Mouse (Mus musculus) cortical plate, adult 2 months (tissue): ENCODE measurements at regions not wholly inside any gene's neighbourhood (a gene's known extent, or its start where the extent isn't known, plus 50 kb on each side); places are given as distances from the start of the nearest gene placed in this dataset.
A peak's percentile ranks its signal among the peaks of the same experiment; 100 is the strongest.

Experiments
- H3K27ac ChIP-seq: fragments of 200-500 bp; 2 replicates; pipeline ENCODE4 v1.5.1; 2012; ENCODE audit warnings: low read length, control low read depth, inconsistent platforms; ENCODE audit not compliant: insufficient read depth
- H3K4me1 ChIP-seq: fragments of 200-500 bp; 2 replicates; pipeline ENCODE4 v1.6.1; 2011; ENCODE audit warnings: low read length; ENCODE audit not compliant: control insufficient read depth, insufficient read depth
- H3K4me3 ChIP-seq: fragments of 200-500 bp; 2 replicates; pipeline ENCODE4 v1.5.1; 2011; ENCODE audit warnings: mild to moderate bottlenecking, low read length, control low read depth; ENCODE audit not compliant: insufficient read depth
- CTCF ChIP-seq: fragments of 200-500 bp; IDR thresholded peaks from 2 replicates; pipeline ENCODE4 v1.5.1; 2011; ENCODE audit warnings: mild to moderate bottlenecking, control low read depth, low read length; ENCODE audit not compliant: insufficient read depth; ENCODE audit errors: extremely low read depth
- POLR2A ChIP-seq: fragments of 200-500 bp; IDR thresholded peaks from 2 replicates; pipeline ENCODE4 v1.6.1; 2011; ENCODE audit warnings: mild to moderate bottlenecking, low read length, control low read depth; ENCODE audit not compliant: insufficient read depth; ENCODE audit errors: extremely low read depth

GRCm38 (mm10) chr12:7512579-7513248, 464.7 kb upstream of the Apob start:
- H3K27ac ChIP-seq = no peak overlapping the region
- H3K4me3 ChIP-seq = no peak overlapping the region
- TF ChIP-seq POLR2A (no peak), CTCF (no peak)
- H3K4me1 ChIP-seq = no peaks in the 10 kb centered on the region

DNA sequence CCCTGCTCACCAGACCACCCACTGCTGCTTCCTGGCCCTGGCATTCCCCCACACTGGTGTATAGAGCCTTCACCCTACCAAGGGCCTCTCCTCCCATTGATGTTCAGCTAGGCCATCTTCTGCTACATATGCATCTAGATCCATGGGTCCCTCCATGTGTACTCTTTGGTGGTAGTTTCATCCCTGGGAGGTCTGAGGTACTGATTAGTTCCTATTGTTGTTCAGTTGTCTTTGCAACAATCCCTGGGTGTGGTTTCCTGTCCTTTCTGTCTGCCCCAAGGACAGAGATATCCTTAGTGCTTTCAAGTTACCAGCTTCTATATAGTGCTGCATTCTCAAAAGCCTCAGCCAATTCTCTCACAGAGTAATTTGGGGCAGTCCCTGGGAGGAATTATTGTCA, 440.1 kb upstream of the Apob start:
- no peaks in the 10 kb centered on the region for H3K4me1 ChIP-seq
- no peak overlapping the region for H3K4me3 ChIP-seq
- no peak for TF ChIP-seq POLR2A
- TF ChIP-seq CTCF = no peak

GRCm38 (mm10) chr12:7543281-7543981, 434.0 kb upstream of the Apob start:
- H3K4me3 ChIP-seq = no peak overlapping the region
- TF ChIP-seq POLR2A (no peak), CTCF (peak; percentile 51; the same call in 1 of the 2 replicates)
- no peak overlapping the region for H3K27ac ChIP-seq
- no peaks in the 10 kb centered on the region for H3K4me1 ChIP-seq

More for the DNA sequence above, 440.1 kb upstream of the Apob start:
- no peak overlapping the region for H3K27ac ChIP-seq

- TF ChIP-seq CTCF = no peak
- TF ChIP-seq POLR2A = no peak
- Histone ChIP-seq H3K27ac (no peak overlapping the region), H3K4me3 (no peak overlapping the region), H3K4me1 (no peaks in the 10 kb centered on the region)
Measured at GRCm38 (mm10) chr12:7548759-7549158, 428.7 kb upstream of the Apob start.

DNA sequence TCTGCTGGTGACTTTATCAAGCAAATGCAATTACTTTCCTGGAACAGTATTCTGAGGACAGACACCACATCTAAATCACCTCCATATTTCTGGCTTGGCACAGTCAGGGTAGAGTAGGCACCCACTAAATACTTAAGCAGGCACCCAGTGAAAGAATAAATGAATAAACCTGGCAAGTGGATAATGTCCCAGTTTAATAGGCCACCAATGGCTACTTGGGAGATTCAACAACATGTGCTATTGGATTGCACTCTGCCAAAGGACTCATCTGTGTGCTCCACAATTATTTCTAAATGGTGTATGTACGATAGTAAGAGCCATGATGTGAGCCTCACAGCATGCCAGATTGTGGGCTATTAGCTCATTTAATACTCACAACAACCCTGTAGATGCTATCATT, 417.2 kb upstream of the Apob start:
- Histone ChIP-seq H3K4me3 (no peak overlapping the region), H3K4me1 (no peaks in the 10 kb centered on the region)

DNA sequence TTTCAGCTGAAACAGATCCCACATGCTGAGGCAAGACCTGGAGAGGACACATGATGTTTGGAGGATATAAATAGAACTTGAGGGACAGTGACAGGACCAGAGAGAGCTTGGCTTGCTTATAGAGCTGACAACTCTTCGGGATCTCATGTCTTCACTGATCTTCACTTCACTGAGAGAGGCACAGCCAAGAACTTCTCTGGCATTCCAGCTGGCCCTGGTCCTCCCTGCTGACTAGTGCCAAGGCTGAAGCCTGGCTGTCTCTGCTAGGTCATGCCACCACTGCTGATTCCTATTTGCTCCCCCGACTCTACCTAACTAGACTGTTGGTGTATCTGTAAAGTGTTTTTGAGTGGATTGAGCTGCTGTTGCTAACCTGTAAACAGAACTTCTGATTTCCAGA, 401.4 kb upstream of the Apob start:
- Histone ChIP-seq H3K4me3 (no peak overlapping the region), H3K4me1 (no peaks in the 10 kb centered on the region), H3K27ac (no peak overlapping the region)
- TF ChIP-seq POLR2A (no peak), CTCF (no peak)

More for the DNA sequence above, 417.2 kb upstream of the Apob start:
- TF ChIP-seq CTCF = no peak
- H3K27ac ChIP-seq = no peak overlapping the region

- Histone ChIP-seq H3K4me1 (no peaks in the 10 kb centered on the region), H3K27ac (no peak overlapping the region), H3K4me3 (no peak overlapping the region)
- TF ChIP-seq CTCF = no peak
- TF ChIP-seq POLR2A = no peak
Measured at GRCm38 (mm10) chr12:7587501-7587900, 389.9 kb upstream of the Apob start.

GRCm38 (mm10) chr12:7611272-7612092, 366.0 kb upstream of the Apob start:
- no peak for TF ChIP-seq CTCF
- no peak for TF ChIP-seq POLR2A
- Histone ChIP-seq H3K4me1 (no peaks in the 10 kb centered on the region), H3K27ac (no peak overlapping the region), H3K4me3 (no peak overlapping the region)

- no peak overlapping the region for H3K27ac ChIP-seq
- no peak overlapping the region for H3K4me3 ChIP-seq
- H3K4me1 ChIP-seq = no peaks in the 10 kb centered on the region
- TF ChIP-seq CTCF (no peak), POLR2A (no peak)
Measured at GRCm38 (mm10) chr12:7636417-7637175, 340.9 kb upstream of the Apob start.
